Mouse (Mus musculus) inflammation-experienced regulatory T-cells, adult 6 months (primary cell): ENCODE results near the gene Snap47. TPM values are rescaled to one million over a fixed set of nuclear protein-coding genes. Genes with fewer than 3 reads are reported as not detected.

Source experiments
- ATAC-seq: one replicate; pipeline ENCODE4 v1.8.0; 2017
- polyA plus RNA-seq, 3 experiments: library from polyadenylated mRNA; unstranded; fragments of 100-300 nt; shearing (Covaris generic); gene quantifications; one replicate each; pipeline ENCODE4 v1.2.1; 2017

Snap47 gene
- polyA plus RNA-seq, 3 experiments from 2014 or later = 42.0 to 62.2 (median 50.1) TPM

DNA sequence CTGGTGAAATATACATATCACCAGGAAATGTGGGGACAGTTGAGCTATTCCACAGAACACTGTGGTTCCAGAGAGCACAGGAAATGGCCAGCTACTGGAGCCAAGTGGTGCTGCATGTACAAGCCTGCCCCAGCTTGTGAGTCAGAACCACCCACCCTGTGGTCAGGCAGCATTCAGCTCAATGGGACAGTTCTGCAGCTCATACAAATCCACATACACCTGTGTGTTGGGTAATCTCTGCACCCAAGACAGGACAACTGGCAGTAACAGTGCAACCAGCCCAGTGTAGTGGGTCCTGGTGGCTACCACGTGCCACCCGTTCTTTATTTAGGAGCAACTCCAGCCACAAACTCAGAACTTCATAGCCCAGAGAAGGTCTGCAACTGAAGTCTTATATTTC is 29.0 kb downstream of the Snap47 start:
- no peak for ATAC-seq

GRCm38 (mm10) chr11:59421436-59421835 is 29.6 kb downstream of the Snap47 start:
- ATAC-seq = no peak

GRCm38 (mm10) chr11:59418708-59419107 is 32.3 kb downstream of the Snap47 start:
- ATAC-seq = no peak

DNA sequence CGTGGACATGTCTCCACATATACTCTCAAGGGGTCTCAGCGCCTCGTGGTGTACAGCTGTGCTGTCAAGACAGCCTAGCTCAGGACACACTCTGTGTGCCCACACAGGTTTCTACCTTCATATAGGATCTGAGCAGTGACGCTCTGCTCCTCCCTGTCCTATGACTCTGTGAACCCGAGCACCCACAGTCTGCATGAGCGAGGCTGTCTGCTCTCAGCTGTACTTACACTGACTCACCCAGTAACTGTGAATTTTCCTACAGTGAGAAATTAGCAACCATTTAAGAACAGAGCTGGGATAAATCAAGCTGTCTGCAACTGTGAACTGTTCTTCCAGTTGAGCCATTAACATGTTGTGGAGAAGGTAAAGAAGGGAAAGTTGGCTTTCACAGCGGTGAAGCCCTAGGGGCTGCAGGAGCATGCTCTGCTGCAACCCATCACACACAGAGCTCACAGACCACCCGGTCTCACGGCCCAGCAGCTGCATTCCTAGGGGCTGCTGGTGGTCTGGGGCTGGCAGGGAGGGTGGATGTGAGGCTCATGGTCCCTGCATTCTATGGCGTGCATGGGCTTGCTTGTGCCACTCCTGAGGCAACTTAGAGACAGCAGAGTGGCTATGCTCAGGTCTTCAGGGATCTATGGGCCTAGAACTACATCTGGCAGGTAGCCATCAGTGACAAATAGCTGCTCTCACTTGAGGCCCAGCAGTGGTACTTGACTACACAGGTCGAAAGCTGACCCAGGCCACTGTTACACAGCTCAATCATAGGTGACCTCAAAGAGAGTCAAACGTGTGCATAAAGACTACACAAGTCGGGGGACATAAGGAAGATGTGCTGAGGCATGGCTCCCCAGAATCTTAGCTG is 37.8 kb downstream of the Snap47 start:
- no peak for ATAC-seq

- ATAC-seq = no peak
Measured at GRCm38 (mm10) chr11:59412058-59412457, 38.9 kb downstream of the Snap47 start.

DNA sequence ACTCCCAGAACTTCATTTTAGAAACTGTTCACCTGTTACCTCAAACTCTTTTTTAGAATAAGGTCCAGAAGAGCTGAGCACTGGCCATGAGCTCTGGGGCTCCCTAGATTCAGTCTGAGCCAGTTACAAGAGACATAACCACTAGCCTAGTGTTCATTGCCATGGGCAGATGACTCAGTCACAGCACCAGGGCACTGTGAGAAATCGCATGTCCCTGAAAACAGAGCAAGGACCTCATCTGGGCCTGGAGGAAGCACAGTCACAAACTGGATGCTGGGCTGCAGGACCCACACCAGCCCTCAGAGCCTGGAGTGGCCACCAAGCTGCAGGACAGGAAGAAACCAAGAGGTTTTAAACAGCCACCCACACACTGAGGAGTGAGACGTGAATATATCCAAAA is 40.1 kb downstream of the Snap47 start:
- no peak for ATAC-seq

- no peak for ATAC-seq
Measured at GRCm38 (mm10) chr11:59405761-59406160, 45.2 kb downstream of the Snap47 start.

- no peak for ATAC-seq
Measured at GRCm38 (mm10) chr11:59400876-59401275, 50.1 kb downstream of the Snap47 start.

DNA sequence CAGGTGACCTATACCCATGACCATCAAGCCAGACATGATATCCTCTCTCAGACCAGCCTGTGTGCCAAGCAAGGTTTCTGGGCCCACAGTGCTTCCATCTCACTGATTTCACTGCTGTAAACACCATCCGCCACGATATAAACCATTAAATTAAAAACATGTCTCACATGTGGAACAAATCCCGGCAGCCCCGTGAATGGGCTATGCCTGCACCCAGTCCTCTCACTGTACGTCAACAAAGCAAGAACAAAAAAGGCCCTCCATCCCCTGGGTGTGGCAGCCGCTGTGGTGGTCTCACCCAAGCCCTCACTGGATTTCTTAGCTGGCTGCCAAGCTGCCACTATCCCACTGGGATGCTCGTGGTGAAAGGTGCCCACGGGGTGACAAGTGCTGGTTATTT is 51.2 kb downstream of the Snap47 start:
- ATAC-seq = no peak

DNA sequence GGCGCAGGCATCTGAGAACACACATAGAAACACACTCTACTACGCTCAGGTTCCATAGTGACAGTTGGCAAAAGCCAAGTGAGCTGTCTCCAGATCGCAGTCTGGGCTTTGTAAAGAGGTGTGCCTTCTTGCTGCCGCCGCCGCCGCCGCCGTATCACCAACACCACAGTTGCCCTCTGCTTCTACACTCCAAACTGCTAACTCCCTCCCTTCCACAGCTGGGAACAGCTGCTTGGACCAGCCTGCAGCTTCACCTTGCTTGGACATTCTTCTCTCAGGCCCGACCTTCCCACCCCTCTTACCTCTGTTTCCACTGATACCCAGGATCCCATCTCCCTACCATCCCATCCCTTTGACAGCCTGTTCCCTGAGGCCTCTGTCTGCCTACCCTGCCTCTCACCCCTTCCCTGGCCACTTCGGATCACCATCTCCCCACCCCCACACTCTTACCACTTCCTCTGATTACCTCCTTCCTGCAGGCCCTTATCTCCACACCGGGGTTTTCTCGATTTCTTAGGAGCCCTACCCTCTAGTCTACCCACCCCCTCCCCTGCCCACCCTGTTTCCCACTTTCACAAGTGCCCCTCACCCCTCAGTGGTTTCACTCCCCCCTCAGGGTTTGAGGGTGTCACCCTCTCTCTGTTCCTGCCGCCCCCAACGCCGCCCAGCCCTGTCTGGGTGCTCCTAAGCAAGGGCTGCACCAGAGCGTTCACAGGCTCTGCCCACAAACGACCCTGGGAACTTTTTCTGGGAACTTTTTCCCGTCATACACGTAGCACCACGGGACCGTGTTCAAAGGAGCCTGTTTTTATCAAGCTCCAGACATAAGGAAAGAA is 53.2 kb downstream of the Snap47 start:
- ATAC-seq = peak; percentile 56

- no peak for ATAC-seq
Measured at GRCm38 (mm10) chr11:59394451-59394850, 56.5 kb downstream of the Snap47 start.

- no peak for ATAC-seq
Measured at GRCm38 (mm10) chr11:59393591-59393990, 57.4 kb downstream of the Snap47 start.

DNA sequence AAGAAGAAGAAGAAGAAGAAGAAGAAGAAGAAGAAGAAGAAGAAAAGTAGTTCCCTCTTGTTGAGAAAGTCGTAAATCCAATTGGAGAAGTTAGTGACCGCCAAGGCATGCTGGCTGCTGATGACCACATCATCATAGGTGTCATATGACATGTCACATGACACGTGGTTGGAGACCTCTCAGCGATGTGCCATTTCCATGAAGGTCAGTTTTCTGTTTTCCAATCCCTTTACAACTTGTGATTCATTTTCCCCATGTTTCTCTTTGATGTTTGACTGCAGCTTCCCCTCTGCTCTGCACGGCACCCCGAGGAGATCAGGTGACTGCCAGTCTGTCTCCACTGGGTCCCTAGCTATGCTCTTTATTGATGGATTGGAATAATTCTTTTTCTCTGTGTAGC is 58.7 kb downstream of the Snap47 start:
- no peak for ATAC-seq

DNA sequence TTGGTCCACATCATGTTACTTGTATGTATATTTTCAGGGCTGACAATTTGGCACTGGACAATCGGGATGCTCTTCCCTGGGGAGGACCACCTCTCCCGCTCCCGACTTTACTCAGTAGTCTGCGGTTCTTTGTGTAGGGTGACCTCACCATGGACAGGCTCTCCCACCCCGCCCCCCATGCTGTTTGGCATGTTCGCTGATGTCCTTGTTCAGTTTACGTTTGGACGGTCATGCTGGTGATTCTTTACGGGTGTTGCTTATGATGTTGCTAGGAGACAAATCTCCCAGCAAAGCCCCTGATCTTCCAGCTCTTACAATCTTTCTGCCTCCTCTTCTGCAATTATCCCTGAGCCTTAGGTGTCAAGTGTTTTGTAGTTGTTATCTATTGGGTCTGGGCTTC is 60.5 kb downstream of the Snap47 start:
- no peak for ATAC-seq

DNA sequence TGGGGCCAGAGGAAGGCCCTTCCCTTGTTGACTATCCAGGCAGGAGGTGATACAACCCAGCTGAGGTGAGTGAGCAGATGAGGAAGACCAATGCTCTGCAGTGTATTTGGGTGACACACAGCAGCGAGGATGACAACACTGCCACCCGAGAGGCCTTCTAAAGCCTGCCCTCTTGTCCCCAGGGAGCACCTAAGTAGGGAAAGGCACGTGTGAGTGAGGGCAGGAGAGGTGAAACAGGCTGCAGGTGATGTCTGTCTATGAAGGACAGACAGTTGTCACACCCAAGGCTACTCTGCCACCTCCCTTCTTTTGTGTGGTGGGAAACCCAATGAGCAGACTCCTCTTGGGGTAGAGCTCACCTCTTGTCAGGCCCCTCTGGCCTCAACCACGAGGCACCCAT is 61.4 kb downstream of the Snap47 start:
- no peak for ATAC-seq

- ATAC-seq = no peak
Measured at GRCm38 (mm10) chr11:59388806-59389205, 62.2 kb downstream of the Snap47 start.

GRCm38 (mm10) chr11:59387471-59387870 is 63.5 kb downstream of the Snap47 start:
- ATAC-seq = no peak

GRCm38 (mm10) chr11:59385123-59385522 is 65.9 kb downstream of the Snap47 start:
- ATAC-seq = no peak

GRCm38 (mm10) chr11:59384441-59384959 is 66.5 kb downstream of the Snap47 start:
- ATAC-seq = no peak

GRCm38 (mm10) chr11:59379547-59379946 is 71.4 kb downstream of the Snap47 start:
- ATAC-seq = no peak

- no peak for ATAC-seq
Measured at GRCm38 (mm10) chr11:59377999-59378398, 73.0 kb downstream of the Snap47 start.

- ATAC-seq = no peak
Measured at GRCm38 (mm10) chr11:59375475-59375874, 75.5 kb downstream of the Snap47 start, which contains the start of gene Prss38. Gene Prss38 (minus strand): TSS chr11:59375657.

- no peak for ATAC-seq
Measured at GRCm38 (mm10) chr11:59369848-59370247, 81.1 kb downstream of the Snap47 start.
